Mouse (Mus musculus) MN1 (cell line): Measurements from ENCODE around the gene Mroh9.

Experiments
- DNase-seq: peaks from one replicate; pipeline ENCODE4 v3.0.0-alpha.2; 2016; ENCODE audit warnings: low spot score

Gene Mroh9

DNA sequence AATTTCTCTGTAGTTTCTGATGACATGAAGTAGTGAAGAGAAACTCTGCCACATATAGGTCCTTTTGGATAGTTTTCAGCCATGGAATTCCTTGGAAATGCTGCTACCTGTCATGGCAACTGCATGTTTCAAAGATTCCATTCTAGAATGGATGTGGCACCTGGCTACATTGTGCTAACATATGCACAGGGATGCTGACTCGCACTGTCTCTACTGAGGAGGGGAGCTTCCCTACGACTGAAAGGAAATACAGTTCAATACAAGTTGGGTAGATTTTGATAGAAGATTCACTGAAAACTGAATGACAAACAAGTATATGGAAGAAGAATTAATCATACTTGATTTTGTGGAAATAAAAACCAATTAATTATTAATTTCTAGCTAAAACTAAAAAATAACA lies at the start of gene Mroh9:
TSS of gene Mroh9 (minus strand) at position 101 of the 400 bp plus-strand sequence.
- DNase-seq: no peak

DNA sequence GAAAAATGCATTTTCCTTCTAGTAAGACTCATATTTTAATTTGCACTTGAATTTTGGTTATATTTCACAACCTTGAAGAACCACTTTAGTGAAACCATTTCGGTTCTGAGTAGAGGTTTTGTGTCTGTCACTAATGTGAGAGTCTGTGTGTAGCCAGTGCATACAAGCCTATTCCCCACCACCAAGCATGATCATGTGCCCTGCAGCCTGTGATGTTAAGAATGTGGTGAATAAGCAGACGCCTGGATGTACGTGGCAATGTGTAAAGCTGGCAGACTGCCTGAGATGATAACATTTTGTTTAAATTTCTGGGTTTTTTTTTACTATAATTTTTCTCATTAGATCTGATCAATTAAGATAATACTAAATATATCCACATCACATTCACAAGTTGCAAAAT lies 44.5 kb upstream of the Mroh9 start:
- no peak for DNase-seq

DNA sequence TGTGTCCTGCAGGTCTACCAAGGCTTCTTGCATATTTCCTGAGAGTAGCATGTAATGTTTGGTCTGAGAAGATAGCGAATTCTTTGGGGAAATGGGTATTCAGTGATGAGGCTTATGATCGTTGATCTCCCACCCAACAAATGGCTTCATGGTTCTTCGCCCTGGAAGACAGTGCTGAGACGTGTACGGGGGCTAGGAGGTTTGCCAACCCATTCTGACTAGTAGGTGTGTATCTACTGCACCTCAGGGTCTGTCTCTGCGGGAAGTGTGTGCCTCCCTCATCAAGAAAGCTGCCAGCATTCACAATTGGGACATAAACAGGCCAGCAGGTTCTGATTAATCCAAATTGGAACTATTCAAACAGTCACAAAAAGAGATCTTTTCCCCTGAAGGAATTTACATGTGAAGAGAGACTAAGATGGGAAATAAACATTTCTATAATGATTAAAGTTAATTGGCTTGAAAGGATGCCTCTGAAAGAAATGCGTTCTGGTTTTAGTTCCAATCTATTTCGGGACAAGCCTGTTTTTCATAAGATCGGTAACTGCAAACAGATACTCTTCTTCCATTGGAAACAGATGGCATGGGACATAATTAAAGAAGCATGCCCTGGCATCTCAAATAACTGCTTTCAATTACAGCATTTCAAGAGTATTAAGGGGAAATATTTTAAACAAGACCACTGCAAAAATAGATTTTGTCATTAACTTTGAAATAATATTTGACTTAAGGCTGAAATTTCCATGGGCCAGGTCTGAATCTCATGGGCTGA lies 43.8 kb upstream of the Mroh9 start:
- no peak for DNase-seq

GRCm38 (mm10) chr1:163126175-163126881 lies 40.9 kb upstream of the Mroh9 start:
- no peak for DNase-seq

DNA sequence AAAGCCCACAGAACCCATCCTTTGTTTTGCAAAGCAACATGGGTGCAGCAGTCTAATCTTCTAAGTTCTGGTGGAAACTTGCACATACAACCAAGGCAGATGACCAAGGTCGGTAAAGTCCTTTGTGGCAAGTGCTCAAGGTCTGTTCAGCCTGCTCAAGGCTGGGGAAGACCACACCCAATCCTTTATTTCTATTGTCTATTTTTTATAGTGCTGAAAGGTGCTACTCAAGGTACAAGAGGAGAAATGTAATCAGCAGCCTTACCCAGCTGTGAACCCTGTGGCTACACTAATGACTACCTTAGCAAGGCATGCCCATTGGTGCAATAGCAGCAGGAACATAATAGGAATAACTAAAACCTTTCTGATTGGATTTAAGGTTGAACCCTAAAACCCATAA lies 36.9 kb upstream of the Mroh9 start:
- DNase-seq: no peak

- no peak for DNase-seq
These were observed 28.1 kb upstream of the Mroh9 start for GRCm38 (mm10) chr1:163113461-163114174.

- no peak for DNase-seq
These were observed 27.2 kb upstream of the Mroh9 start for GRCm38 (mm10) chr1:163112482-163113164.

DNA sequence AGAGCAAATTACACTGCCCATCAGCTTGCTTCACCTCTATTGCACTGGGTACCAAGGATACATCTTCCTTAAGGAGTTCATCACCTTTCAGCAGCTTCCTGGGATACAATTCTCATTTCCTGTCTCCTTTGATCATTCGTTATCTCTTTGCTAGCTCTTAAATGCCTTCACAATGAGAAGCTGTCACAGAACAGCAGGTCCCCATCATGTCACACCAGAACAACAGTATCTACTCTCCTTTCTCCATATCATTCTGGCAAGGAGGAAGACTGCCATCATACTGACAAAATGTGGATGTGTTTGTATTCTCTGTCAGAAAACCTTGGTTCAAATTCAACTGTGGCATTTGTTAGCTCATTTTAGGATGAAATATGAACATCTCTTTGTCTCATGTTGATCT lies 19.5 kb upstream of the Mroh9 start:
- DNase-seq: no peak

GRCm38 (mm10) chr1:163091438-163092155 lies 6.1 kb upstream of the Mroh9 start:
- peak; percentile 9 for DNase-seq

GRCm38 (mm10) chr1:163070502-163070901 lies 15.0 kb downstream of the Mroh9 start:
- no peak for DNase-seq

GRCm38 (mm10) chr1:163060381-163060780 lies 25.1 kb downstream of the Mroh9 start:
- no peak for DNase-seq

- no peak for DNase-seq
These were observed 28.1 kb downstream of the Mroh9 start for GRCm38 (mm10) chr1:163057363-163057762.

DNA sequence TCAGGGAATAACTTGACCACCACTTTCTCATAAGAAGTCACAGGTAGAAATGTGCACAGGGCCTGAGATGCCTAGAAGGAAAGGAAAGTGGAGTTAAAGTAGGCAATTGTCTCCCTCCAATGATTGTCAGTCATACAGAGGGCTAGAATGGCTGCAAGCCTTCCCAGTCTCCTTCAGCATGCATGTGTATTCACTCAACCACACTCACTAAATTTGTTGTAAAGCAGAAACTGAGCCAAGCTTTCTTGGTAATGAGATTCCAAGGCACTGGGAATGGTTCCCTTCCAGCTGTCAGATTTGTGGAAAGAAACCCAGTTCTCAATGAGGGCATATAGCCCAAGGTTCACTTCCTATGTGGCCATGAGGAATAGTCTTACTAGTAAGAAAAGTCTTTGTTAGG lies 29.8 kb downstream of the Mroh9 start:
- no peak for DNase-seq

- no peak for DNase-seq
These were observed 62.4 kb downstream of the Mroh9 start for GRCm38 (mm10) chr1:163023075-163023474.

GRCm38 (mm10) chr1:163009220-163009619 lies 76.2 kb downstream of the Mroh9 start:
- no peak for DNase-seq

DNA sequence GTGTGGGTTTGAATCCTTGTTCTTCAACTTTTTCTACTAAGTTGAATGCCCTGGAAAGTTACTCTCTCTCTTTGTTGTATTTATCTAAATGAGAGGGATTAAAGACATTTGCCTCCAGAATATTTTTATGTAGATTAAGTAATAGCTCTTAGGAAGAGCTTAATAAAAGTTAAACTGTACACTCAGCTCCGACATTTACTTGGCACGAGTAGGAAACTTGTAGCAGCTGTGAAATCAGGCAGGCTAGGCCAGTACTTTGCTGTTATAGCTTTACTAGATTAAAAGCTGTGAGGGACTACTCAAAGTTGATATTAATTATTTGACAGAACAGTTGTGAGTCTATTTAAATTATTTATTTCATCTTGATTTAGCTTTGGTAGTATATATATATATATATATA lies 82.0 kb downstream of the Mroh9 start:
- no peak for DNase-seq

GRCm38 (mm10) chr1:163001271-163001829 lies 84.1 kb downstream of the Mroh9 start:
- DNase-seq: no peak

DNA sequence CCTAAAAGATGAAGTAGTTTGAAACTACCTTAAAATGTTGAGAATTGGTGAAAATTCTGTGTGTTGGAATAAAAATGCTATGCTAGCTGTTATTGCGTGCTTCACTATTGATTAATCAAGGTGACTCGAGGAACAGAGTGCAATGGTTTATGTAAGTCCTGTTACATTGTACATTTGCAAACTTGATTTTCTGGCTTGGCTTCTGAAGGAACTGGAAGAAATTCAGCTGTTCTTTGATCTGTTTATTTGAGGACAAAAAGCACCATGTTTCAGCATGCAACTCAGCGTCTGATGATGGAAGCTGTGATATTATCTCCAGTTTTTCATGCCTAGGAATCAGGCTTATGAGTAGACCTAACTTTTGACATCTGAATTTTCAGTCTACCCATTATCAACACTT lies 97.9 kb downstream of the Mroh9 start:
- DNase-seq: no peak

- DNase-seq: no peak
These were observed 98.7 kb downstream of the Mroh9 start for GRCm38 (mm10) chr1:162986777-162987176.

DNA sequence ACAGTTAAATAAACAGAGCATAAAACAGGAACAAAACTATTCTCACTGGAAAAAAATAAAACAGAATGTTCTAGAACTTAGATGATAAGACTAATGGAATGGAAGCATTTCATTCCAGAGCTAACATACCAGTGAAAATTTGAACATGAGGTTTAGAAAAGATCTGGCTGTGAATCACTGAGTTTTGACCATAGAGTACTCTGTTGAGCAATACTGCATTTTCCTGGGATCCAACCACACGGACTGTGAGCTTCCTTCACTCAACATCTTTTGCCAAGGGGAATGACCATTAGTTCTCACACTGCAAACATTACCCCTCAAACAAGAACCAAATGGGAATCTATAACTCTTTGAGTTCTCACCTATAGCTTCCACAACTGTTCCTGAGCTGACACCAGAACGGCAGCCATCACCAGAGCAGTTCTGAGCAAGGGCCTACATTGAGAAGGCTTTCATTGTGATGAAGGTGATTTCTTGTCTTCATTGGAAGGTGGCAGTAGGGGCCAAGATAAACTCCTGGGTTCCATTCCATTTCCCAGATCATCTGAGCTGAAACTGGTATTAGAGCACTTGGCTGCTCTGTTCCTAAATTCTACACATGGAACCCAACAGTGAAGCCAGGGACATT lies 99.2 kb downstream of the Mroh9 start:
- no peak for DNase-seq

DNA sequence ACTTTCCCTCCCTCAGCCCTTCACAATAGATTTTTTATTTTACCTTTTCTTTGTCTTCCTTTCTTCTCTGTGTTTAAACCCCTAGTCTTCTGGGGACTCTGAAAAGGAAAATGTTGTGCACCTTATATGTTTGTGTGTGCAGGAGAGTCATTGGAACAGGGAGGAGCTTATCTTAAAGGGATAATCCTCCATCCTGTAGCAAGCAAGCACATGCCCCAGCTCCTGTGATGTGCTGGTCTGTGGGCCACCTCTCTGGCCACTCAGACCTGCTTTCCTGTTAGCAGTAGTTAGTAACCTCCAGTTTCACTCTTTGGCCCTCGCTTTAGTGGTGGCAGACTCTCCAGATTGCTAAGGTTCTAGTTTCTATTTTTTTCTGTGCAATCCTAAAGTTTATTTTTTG lies 101.0 kb downstream of the Mroh9 start, which contains the start of gene Fmo3:
TSS of gene Fmo3 (minus strand) at position 101 of the 400 bp plus-strand sequence.
- no peak for DNase-seq
